Mouse (Mus musculus): Measurements from ENCODE around the gene Tcf25. TPM values are rescaled to one million over a fixed set of nuclear protein-coding genes. Genes with fewer than 3 reads are reported as not detected.

Gene Tcf25
- polyA plus RNA-seq, 1 experiment from 2014 or later, result 63.6 TPM

DNA sequence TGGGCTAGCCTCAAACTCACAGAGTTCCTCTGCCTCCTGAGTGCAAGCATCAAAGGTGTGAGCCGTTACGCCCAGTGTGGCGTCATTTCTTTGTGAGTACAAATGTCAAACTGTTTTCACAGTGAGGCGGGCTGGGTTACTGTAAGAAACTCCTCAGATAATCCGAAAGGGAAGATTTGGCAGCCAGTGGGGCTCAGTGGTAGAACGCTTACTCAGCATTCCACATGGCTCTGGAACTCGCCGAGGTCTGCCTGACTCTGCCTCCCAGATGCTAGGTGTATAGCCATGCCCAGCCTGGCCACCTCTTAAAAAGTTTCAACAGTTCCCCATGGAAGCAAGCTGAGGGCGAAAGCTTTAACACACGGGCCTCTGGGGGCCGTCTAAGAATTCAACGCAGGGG is 21.4 kb upstream of the Tcf25 start:
- Histone ChIP-seq H3K4me2 (no peak overlapping the region), H3K9me3 (replicated peaks) (no peaks in the 10 kb centered on the region), H3K36me3 (no peaks in the 10 kb centered on the region), H3K9ac (no peak overlapping the region), H3K27ac (no peak overlapping the region), H3K4me3 (replicated peaks) (no peak overlapping the region), H3K4me1 (replicated peaks) (peaks cover 19% of the 10 kb centered on the region), H3K27me3 (peaks cover 39% of the 10 kb centered on the region)
- no peak for ATAC-seq (ENCODE audit: low read depth)
- WGBS (ENCODE audit: insufficient replicate concordance), result 71% methylated on average over 12 of the region's 12 CpGs
- DNase-seq, result no peak

DNA sequence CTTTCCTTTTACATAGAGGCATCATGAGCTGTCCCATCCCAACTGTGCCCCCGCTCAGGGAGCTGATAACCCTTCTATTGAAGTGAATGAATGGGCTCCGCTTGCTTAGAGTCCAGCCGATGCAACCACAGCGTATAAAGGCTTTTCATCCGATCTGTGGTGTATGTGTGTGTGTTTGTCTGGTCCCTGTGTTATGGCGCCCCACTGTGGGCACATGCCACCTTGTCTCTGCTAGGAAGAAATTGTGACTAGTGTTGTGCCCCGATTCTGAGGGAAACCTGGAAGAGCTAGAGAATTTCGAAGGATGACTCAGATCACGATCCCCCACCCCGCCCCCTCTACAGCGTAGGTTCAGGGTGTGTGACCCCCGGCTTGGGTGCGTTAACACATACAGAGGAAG is 20.8 kb upstream of the Tcf25 start:
- Histone ChIP-seq H3K9me3 (replicated peaks) (no peaks in the 10 kb centered on the region), H3K4me1 (replicated peaks) (peaks cover 13% of the 10 kb centered on the region), H3K4me3 (replicated peaks) (no peak overlapping the region), H3K4me2 (no peak overlapping the region), H3K36me3 (no peaks in the 10 kb centered on the region), H3K9ac (no peak overlapping the region), H3K27ac (no peak overlapping the region), H3K27me3 (peaks cover 39% of the 10 kb centered on the region)
- no peak for DNase-seq
- 51% methylated on average over 13 of the region's 13 CpGs for WGBS (ENCODE audit: insufficient replicate concordance)
- no peak for ATAC-seq (ENCODE audit: low read depth)

DNA sequence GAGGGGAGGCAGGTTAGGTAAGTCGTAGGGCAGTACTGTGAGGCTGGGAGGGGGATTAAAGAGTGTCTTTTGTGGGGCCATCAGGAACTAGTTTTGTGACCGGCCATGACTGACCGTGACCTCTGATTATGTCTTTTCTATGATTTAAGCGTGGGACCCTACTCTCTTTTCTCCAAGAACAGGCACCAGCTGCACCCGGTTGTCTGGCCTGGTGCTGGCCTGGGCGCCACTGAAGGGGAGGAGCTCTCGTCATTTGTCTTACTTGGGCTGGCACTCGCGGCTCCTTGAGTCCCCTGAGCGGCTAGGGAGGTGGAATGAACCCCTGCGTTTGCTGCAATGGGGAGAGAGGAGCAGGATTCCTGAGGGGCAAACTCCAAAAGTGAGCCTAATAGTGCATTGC is 20.3 kb upstream of the Tcf25 start:
- H3K4me3 ChIP-seq (replicated peaks), result no peak overlapping the region
- H3K4me2 ChIP-seq, result no peak overlapping the region
- H3K27me3 ChIP-seq, result peaks cover 39% of the 10 kb centered on the region
- H3K4me1 ChIP-seq (replicated peaks), result peaks cover 8% of the 10 kb centered on the region
- no peak overlapping the region for H3K9ac ChIP-seq
- WGBS (ENCODE audit: insufficient replicate concordance), result 53% methylated on average over 11 of the region's 11 CpGs
- H3K36me3 ChIP-seq, result no peaks in the 10 kb centered on the region
- no peaks in the 10 kb centered on the region for H3K9me3 ChIP-seq (replicated peaks)
- no peak overlapping the region for H3K27ac ChIP-seq
- ATAC-seq (ENCODE audit: low read depth), result no peak
- DNase-seq, result no peak

DNA sequence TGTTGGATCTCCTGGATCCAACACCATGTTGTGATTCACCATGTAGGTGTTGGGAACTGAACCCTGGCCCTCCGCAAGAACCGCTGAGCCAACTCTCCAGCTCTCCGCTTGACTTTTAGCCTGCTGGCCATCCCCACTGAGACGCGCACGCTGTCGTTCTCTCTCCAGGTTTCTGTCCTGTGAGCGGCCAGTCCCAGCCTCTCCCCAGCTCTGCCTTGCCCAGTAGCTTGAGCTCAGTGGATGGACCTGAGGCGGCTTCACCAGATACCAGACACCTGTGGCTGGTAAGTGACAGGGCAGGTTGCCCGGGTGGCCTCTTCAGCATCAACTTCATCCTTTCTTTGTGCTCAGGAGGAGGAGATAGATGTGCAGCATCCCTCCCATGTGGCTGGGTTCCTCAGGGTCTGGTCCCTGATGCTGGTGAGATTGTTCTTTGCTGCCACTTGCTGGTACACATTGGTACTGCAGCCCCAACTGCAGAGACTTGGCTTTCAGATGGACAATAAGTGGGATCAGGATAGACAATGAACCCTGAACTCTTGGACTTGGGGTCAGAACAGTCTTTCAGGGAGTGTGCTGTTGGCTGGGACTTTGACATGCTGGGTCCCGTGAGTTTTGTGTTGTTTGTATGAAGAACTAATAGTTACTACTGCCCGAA is 12.3 kb upstream of the Tcf25 start:
- Histone ChIP-seq H3K36me3 (no peaks in the 10 kb centered on the region), H3K27me3 (0 out of 2 replicates have a peak, but pooled peaks cover under 1% of the 10 kb centered on the region), H3K9ac (no peak overlapping the region), H3K4me1 (replicated peaks) (no peaks in the 10 kb centered on the region), H3K9me3 (replicated peaks) (no peaks in the 10 kb centered on the region), H3K4me3 (replicated peaks) (no peak overlapping the region), H3K4me2 (no peak overlapping the region), H3K27ac (no peak overlapping the region)
- ATAC-seq (ENCODE audit: low read depth) (peak; percentile 42; the same call in 1 of the 2 replicates), DNase-seq (peak; percentile 23)
- WGBS (ENCODE audit: insufficient replicate concordance), result 41% methylated on average over 12 of the region's 12 CpGs

DNA sequence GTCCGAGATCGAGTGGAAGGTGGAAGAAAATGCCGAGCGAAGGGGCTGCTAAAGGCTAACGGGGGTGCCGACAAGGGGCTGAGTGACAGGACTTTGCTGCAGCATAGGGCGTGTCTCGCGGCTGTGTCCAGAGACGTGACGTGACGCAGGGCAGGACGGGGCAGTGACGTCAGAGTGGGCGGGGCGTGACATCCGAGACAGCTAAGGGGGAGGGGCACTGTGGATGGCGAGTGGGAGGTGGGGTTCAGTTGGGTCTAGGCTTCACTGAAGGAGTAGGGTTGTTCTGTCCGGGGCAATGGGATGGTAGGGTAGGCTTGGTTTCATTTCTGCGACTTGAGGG is 656 bp downstream of the Tcf25 start:
- Histone ChIP-seq H3K36me3 (peaks cover 17% of the 10 kb centered on the region), H3K27ac (peak overlapping the region; percentile 93), H3K4me3 (replicated peaks) (peak overlapping the region; percentile 87), H3K27me3 (no peaks in the 10 kb centered on the region), H3K4me1 (replicated peaks) (peaks cover 37% of the 10 kb centered on the region), H3K9me3 (replicated peaks) (no peaks in the 10 kb centered on the region), H3K4me2 (peak overlapping the region; percentile 92), H3K9ac (peak overlapping the region; percentile 91)
- DNase-seq (peak; percentile 91), ATAC-seq (ENCODE audit: low read depth) (peak; percentile 74)
- under 1% methylated on average over 20 of the region's 20 CpGs for WGBS (ENCODE audit: insufficient replicate concordance)

DNA sequence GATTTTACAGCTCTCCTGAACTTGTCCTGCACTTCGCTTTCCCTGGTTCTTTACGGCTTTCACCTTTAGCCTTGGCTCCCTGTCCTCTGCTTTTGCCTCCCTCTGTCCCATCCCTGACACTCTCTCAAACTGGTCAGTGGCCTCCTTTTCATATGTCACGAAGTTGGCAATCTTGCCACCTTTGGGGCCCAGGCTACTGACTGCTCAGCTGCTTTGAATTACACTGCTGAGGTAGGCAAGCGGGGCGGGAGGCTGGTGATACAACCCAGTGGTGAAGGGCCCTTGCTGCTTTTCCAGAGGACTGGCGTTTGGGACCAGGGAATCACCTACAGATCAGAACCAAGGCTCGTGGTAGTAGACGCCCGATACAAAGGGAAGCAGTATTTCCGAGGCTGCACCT is 2.1 kb downstream of the Tcf25 start:
- ATAC-seq (ENCODE audit: low read depth) (no peak), DNase-seq (no peak)
- peaks cover 33% of the 10 kb centered on the region for H3K4me1 ChIP-seq (replicated peaks)
- H3K27me3 ChIP-seq, result no peaks in the 10 kb centered on the region
- H3K9ac ChIP-seq, result 0 out of 2 replicates have a peak overlapping the region, but pooled peaks have one; percentile 91
- H3K27ac ChIP-seq, result no peak overlapping the region
- no peak overlapping the region for H3K4me3 ChIP-seq (replicated peaks)
- no peaks in the 10 kb centered on the region for H3K9me3 ChIP-seq (replicated peaks)
- H3K4me2 ChIP-seq, result no peak overlapping the region
- peaks cover 24% of the 10 kb centered on the region for H3K36me3 ChIP-seq
- 85% methylated on average over 10 of the region's 10 CpGs for WGBS (ENCODE audit: insufficient replicate concordance)

DNA sequence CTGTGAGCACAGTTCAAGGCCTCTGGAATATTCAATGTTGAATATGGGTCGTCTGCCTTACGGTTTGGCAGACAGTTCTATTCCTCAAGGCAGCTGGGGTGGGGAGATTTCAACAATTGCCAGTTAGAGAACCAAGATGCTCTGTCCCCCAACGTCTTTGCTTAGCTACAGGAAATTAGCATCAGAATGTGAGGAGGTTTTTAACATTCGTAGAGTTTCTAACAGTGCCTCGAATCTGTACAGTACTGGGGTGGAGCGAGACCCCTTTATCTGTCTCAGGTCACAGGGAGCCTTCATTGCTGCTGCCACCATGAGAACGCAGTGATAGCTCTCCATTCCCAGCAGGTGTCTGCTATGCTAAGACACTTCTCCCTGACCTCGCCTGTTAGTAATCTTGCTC is 2.6 kb downstream of the Tcf25 start:
- H3K9me3 ChIP-seq (replicated peaks), result no peaks in the 10 kb centered on the region
- H3K4me3 ChIP-seq (replicated peaks), result no peak overlapping the region
- H3K27ac ChIP-seq, result no peak overlapping the region
- DNase-seq (no peak), ATAC-seq (ENCODE audit: low read depth) (no peak)
- H3K27me3 ChIP-seq, result no peaks in the 10 kb centered on the region
- WGBS (ENCODE audit: insufficient replicate concordance), result 70% methylated on average over 8 of the region's 8 CpGs
- H3K9ac ChIP-seq, result no peak overlapping the region
- H3K4me1 ChIP-seq (replicated peaks), result peaks cover 33% of the 10 kb centered on the region
- peaks cover 28% of the 10 kb centered on the region for H3K36me3 ChIP-seq
- H3K4me2 ChIP-seq, result no peak overlapping the region

DNA sequence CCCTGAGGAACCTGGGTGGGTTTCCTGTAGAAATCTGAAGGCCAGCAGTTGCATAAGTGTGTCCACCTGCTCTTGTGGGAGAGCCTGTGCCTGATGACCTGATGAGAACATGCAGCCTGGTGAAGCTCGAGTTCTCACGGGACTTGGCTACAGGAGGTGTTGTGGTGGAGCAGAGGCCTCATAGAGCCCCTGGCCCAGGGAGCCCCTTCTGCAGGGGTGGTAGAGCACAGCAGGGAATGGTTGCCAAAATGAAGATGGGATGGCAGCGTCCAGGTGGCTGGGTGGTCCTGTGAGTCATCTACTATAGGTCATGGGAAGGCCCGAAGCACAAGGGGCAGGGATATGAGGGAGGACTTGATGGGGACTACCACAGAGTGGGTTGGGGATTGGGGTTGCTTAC is 8.2 kb downstream of the Tcf25 start:
- no peak overlapping the region for H3K27ac ChIP-seq
- H3K9me3 ChIP-seq (replicated peaks), result no peaks in the 10 kb centered on the region
- 82% methylated on average over 4 of the region's 4 CpGs for WGBS (ENCODE audit: insufficient replicate concordance)
- no peaks in the 10 kb centered on the region for H3K27me3 ChIP-seq
- no peak overlapping the region for H3K4me2 ChIP-seq
- no peak overlapping the region for H3K4me3 ChIP-seq (replicated peaks)
- DNase-seq (no peak), ATAC-seq (ENCODE audit: low read depth) (no peak)
- peaks cover 71% of the 10 kb centered on the region for H3K36me3 ChIP-seq
- H3K9ac ChIP-seq, result no peak overlapping the region
- no peaks in the 10 kb centered on the region for H3K4me1 ChIP-seq (replicated peaks)

DNA sequence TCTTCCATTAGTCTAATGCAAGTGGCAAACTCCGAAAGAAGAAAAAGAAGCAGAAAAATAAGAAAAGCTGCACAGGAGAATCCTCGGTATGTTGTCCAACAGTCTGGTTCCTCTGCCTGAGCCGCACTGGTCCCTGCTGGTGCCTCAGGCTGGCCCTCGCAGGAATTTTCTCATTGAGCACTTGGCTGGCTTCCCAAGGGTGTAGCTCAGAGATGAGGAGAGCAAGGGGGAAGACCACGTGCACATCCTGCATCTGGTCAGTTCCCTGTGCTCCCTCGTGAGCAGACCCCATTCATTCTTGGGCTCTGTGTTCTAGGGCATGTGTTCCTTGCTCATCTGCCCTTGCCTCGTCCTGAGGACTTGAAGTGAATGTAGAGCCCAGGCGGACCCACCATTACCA is 9.0 kb downstream of the Tcf25 start:
- ATAC-seq (ENCODE audit: low read depth), result no peak

DNA sequence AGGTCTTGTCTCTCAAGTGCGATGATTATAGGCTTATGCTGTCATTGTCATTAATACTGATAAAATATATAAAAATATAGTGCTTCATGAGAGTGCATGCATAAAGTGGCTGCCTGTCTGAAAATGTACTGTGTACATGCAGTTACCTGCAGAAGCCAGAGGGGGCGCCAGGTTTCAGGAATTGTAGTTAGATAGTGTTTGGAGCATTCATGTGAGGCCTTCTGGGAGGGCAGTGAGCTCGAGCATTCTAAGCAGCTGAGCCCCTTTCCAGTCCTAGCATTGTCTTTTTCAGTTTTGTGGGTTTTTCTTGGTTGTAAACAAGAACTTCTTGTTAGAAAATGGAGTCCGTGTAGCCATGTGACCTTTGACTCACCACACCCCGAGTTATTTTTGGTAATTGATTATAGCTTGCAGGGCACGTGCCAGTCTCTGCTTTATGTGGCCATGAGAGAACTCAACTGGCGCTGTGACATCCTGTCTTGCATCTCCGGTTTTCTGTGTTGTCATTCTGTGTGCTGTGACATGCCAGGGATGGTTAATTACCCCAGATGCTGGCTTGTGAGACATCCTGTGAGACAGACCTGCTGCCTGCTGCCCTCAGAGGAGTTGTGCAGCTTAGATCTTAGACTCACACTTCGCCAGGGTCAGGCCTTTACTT is 11.5 kb downstream of the Tcf25 start:
- H3K36me3 ChIP-seq, result peaks cover 94% of the 10 kb centered on the region
- no peak for DNase-seq

More for the DNA sequence above, 9.0 kb downstream of the Tcf25 start:
- Histone ChIP-seq H3K36me3 (peaks cover 79% of the 10 kb centered on the region), H3K4me2 (no peak overlapping the region), H3K9ac (no peak overlapping the region), H3K9me3 (replicated peaks) (no peaks in the 10 kb centered on the region), H3K27me3 (no peaks in the 10 kb centered on the region), H3K4me1 (replicated peaks) (no peaks in the 10 kb centered on the region), H3K4me3 (replicated peaks) (no peak overlapping the region), H3K27ac (no peak overlapping the region)
- WGBS (ENCODE audit: insufficient replicate concordance), result 85% methylated on average over 8 of the region's 8 CpGs
- DNase-seq, result no peak

DNA sequence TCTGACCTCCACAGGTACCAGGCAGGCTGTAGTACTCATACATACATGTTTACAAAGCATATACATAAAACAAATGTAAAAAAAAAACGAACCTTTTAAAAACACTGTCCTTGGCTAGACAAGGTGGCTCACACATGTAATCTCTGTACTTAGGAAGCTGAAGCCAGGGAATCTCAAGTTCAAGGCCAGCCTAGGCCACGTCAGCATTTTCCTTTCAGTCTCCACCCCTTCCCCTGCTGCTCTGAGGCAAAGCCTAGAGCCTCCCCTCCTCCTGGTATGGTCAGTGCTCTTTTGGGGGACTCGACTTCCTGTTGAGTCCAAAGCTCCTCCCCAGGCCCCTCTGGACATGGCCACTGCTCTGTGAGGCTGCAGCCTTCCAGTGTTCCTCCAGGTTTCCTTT is 13.5 kb downstream of the Tcf25 start:
- Histone ChIP-seq H3K9ac (no peak overlapping the region), H3K36me3 (peaks cover 99% of the 10 kb centered on the region), H3K4me3 (replicated peaks) (no peak overlapping the region), H3K9me3 (replicated peaks) (no peaks in the 10 kb centered on the region), H3K4me2 (no peak overlapping the region), H3K4me1 (replicated peaks) (no peaks in the 10 kb centered on the region), H3K27me3 (no peaks in the 10 kb centered on the region), H3K27ac (no peak overlapping the region)
- DNase-seq, result no peak
- 63% methylated on average over 3 of the region's 3 CpGs for WGBS (ENCODE audit: insufficient replicate concordance)
- ATAC-seq (ENCODE audit: low read depth), result no peak

More for the DNA sequence above, 11.5 kb downstream of the Tcf25 start:
- no peak overlapping the region for H3K9ac ChIP-seq
- no peaks in the 10 kb centered on the region for H3K9me3 ChIP-seq (replicated peaks)
- no peak for ATAC-seq (ENCODE audit: low read depth)
- no peak overlapping the region for H3K4me3 ChIP-seq (replicated peaks)
- 62% methylated on average over 9 of the region's 9 CpGs for WGBS (ENCODE audit: insufficient replicate concordance)
- H3K4me2 ChIP-seq, result no peak overlapping the region
- H3K27ac ChIP-seq, result no peak overlapping the region
- no peaks in the 10 kb centered on the region for H3K27me3 ChIP-seq
- no peaks in the 10 kb centered on the region for H3K4me1 ChIP-seq (replicated peaks)

DNA sequence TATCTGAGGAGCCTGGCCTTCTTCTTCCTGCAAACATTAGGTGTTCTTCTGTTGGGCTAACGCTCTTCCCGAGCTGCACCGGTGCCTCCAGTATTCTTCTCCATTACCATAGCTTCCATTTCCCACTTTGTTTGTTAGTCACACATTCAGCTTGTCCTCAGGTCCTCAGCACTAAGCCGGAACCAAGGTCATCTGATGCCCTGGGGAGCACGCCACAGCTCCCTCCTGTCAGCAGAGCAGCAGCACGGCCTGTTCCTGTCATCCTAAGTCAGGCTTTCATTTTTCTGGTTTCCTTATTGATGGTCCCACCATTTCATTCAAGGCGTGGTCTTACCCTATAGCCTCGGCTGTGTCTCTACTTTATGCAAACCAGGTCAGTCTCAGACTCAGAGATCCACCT is 14.2 kb downstream of the Tcf25 start:
- no peak for DNase-seq
- H3K4me3 ChIP-seq (replicated peaks), result no peak overlapping the region
- H3K4me2 ChIP-seq, result no peak overlapping the region
- H3K36me3 ChIP-seq, result peaks cover 99% of the 10 kb centered on the region
- H3K9ac ChIP-seq, result no peak overlapping the region
- no peak for ATAC-seq (ENCODE audit: low read depth)
- H3K27ac ChIP-seq, result no peak overlapping the region
- H3K9me3 ChIP-seq (replicated peaks), result no peaks in the 10 kb centered on the region
- no peaks in the 10 kb centered on the region for H3K4me1 ChIP-seq (replicated peaks)
- H3K27me3 ChIP-seq, result no peaks in the 10 kb centered on the region
- WGBS (ENCODE audit: insufficient replicate concordance), result 82% methylated on average over 8 of the region's 8 CpGs
